Mouse (Mus musculus): Measurements from ENCODE around the gene Ralgps1. TPM values are rescaled to one million over a fixed set of nuclear protein-coding genes. Genes with fewer than 3 reads are reported as not detected.

The Ralgps1 gene
- polyA plus RNA-seq, 1 experiment = 9.5 TPM

GRCm38 (mm10) chr2:33272665-33273439, 98.4 kb downstream of the Ralgps1 start:
- H3K36me3 ChIP-seq (ENCODE audit: control insufficient read depth, insufficient read depth, low read length) = peaks cover 3% of the 10 kb centered on the region; the same call in 1 of the 2 replicates
- H3K4me3 ChIP-seq (ENCODE audit: low read depth, low read length) = no peak overlapping the region
- 76% methylated on average over 4 of the region's 4 CpGs for WGBS
- no peak for TF ChIP-seq CTCF (IDR thresholded peaks at IDR 0.05; ENCODE audit: extremely low read depth, insufficient read length, insufficient replicate concordance, low read depth, low read length)
- no peak for TF ChIP-seq POLR2A (IDR thresholded peaks at IDR 0.05; ENCODE audit: low read depth, low read length)
- H3K27me3 ChIP-seq (ENCODE audit: control insufficient read depth, insufficient read depth, low read length) = no peaks in the 10 kb centered on the region
- H3K27ac ChIP-seq (ENCODE audit: insufficient read depth, low read depth, low read length) = no peak overlapping the region
- H3K4me1 ChIP-seq (ENCODE audit: control insufficient read depth, insufficient read depth, insufficient read length, low read length) = no peaks in the 10 kb centered on the region

GRCm38 (mm10) chr2:33271511-33271910, 99.8 kb downstream of the Ralgps1 start:
- peaks cover 3% of the 10 kb centered on the region; the same call in 1 of the 2 replicates for H3K36me3 ChIP-seq (ENCODE audit: control insufficient read depth, insufficient read depth, low read length)
- H3K4me1 ChIP-seq (ENCODE audit: control insufficient read depth, insufficient read depth, insufficient read length, low read length) = no peaks in the 10 kb centered on the region
- H3K27ac ChIP-seq (ENCODE audit: insufficient read depth, low read depth, low read length) = no peak overlapping the region
- H3K27me3 ChIP-seq (ENCODE audit: control insufficient read depth, insufficient read depth, low read length) = no peaks in the 10 kb centered on the region
- WGBS = 88% methylated on average over 1 of the region's 1 CpGs
- H3K4me3 ChIP-seq (ENCODE audit: low read depth, low read length) = no peak overlapping the region
- TF ChIP-seq POLR2A (IDR thresholded peaks at IDR 0.05; ENCODE audit: low read depth, low read length) = no peak
- TF ChIP-seq CTCF (IDR thresholded peaks at IDR 0.05; ENCODE audit: extremely low read depth, insufficient read length, insufficient replicate concordance, low read depth, low read length) = no peak

- H3K36me3 ChIP-seq (ENCODE audit: control insufficient read depth, insufficient read depth, low read length) = peaks cover 3% of the 10 kb centered on the region; the same call in 1 of the 2 replicates
- H3K4me1 ChIP-seq (ENCODE audit: control insufficient read depth, insufficient read depth, insufficient read length, low read length) = no peaks in the 10 kb centered on the region
- H3K27me3 ChIP-seq (ENCODE audit: control insufficient read depth, insufficient read depth, low read length) = no peaks in the 10 kb centered on the region
- no peak overlapping the region for H3K4me3 ChIP-seq (ENCODE audit: low read depth, low read length)
- H3K27ac ChIP-seq (ENCODE audit: insufficient read depth, low read depth, low read length) = no peak overlapping the region
- WGBS = 79% methylated on average over 2 of the region's 2 CpGs
- no peak for TF ChIP-seq CTCF (IDR thresholded peaks at IDR 0.05; ENCODE audit: extremely low read depth, insufficient read length, insufficient replicate concordance, low read depth, low read length)
- no peak for TF ChIP-seq POLR2A (IDR thresholded peaks at IDR 0.05; ENCODE audit: low read depth, low read length)
These were observed 100.7 kb downstream of the Ralgps1 start for GRCm38 (mm10) chr2:33270569-33270968.

GRCm38 (mm10) chr2:33269132-33269493, 102.2 kb downstream of the Ralgps1 start:
- TF ChIP-seq POLR2A (IDR thresholded peaks at IDR 0.05; ENCODE audit: low read depth, low read length) = no peak
- TF ChIP-seq CTCF (IDR thresholded peaks at IDR 0.05; ENCODE audit: extremely low read depth, insufficient read length, insufficient replicate concordance, low read depth, low read length) = no peak
- WGBS = 71% methylated on average over 2 of the region's 2 CpGs
- Histone ChIP-seq H3K4me3 (ENCODE audit: low read depth, low read length) (no peak overlapping the region), H3K27me3 (ENCODE audit: control insufficient read depth, insufficient read depth, low read length) (no peaks in the 10 kb centered on the region), H3K4me1 (ENCODE audit: control insufficient read depth, insufficient read depth, insufficient read length, low read length) (no peaks in the 10 kb centered on the region), H3K36me3 (ENCODE audit: control insufficient read depth, insufficient read depth, low read length) (peaks cover 3% of the 10 kb centered on the region; the same call in 1 of the 2 replicates), H3K27ac (ENCODE audit: insufficient read depth, low read depth, low read length) (no peak overlapping the region)

- Histone ChIP-seq H3K4me3 (ENCODE audit: low read depth, low read length) (no peak overlapping the region), H3K4me1 (ENCODE audit: control insufficient read depth, insufficient read depth, insufficient read length, low read length) (no peaks in the 10 kb centered on the region), H3K36me3 (ENCODE audit: control insufficient read depth, insufficient read depth, low read length) (peaks cover 3% of the 10 kb centered on the region; the same call in 1 of the 2 replicates), H3K27ac (ENCODE audit: insufficient read depth, low read depth, low read length) (no peak overlapping the region), H3K27me3 (ENCODE audit: control insufficient read depth, insufficient read depth, low read length) (no peaks in the 10 kb centered on the region)
- 88% methylated on average over 6 of the region's 6 CpGs for WGBS
- TF ChIP-seq POLR2A (IDR thresholded peaks at IDR 0.05; ENCODE audit: low read depth, low read length) (no peak), CTCF (IDR thresholded peaks at IDR 0.05; ENCODE audit: extremely low read depth, insufficient read length, insufficient replicate concordance, low read depth, low read length) (no peak)
These were observed 102.7 kb downstream of the Ralgps1 start for GRCm38 (mm10) chr2:33268384-33269131.

- WGBS = 80% methylated on average over 1 of the region's 1 CpGs
- H3K4me1 ChIP-seq (ENCODE audit: control insufficient read depth, insufficient read depth, insufficient read length, low read length) = no peaks in the 10 kb centered on the region
- no peak overlapping the region for H3K4me3 ChIP-seq (ENCODE audit: low read depth, low read length)
- H3K36me3 ChIP-seq (ENCODE audit: control insufficient read depth, insufficient read depth, low read length) = peaks cover 3% of the 10 kb centered on the region; the same call in 1 of the 2 replicates
- no peak overlapping the region for H3K27ac ChIP-seq (ENCODE audit: insufficient read depth, low read depth, low read length)
- no peak for TF ChIP-seq POLR2A (IDR thresholded peaks at IDR 0.05; ENCODE audit: low read depth, low read length)
- TF ChIP-seq CTCF (IDR thresholded peaks at IDR 0.05; ENCODE audit: extremely low read depth, insufficient read length, insufficient replicate concordance, low read depth, low read length) = no peak
- H3K27me3 ChIP-seq (ENCODE audit: control insufficient read depth, insufficient read depth, low read length) = no peaks in the 10 kb centered on the region
These were observed 104.2 kb downstream of the Ralgps1 start for GRCm38 (mm10) chr2:33267075-33267474.

- 80% methylated on average over 3 of the region's 3 CpGs for WGBS
- TF ChIP-seq POLR2A (IDR thresholded peaks at IDR 0.05; ENCODE audit: low read depth, low read length) (no peak), CTCF (IDR thresholded peaks at IDR 0.05; ENCODE audit: extremely low read depth, insufficient read length, insufficient replicate concordance, low read depth, low read length) (no peak)
- Histone ChIP-seq H3K4me1 (ENCODE audit: control insufficient read depth, insufficient read depth, insufficient read length, low read length) (no peaks in the 10 kb centered on the region), H3K27ac (ENCODE audit: insufficient read depth, low read depth, low read length) (no peak overlapping the region), H3K27me3 (ENCODE audit: control insufficient read depth, insufficient read depth, low read length) (no peaks in the 10 kb centered on the region), H3K4me3 (ENCODE audit: low read depth, low read length) (no peak overlapping the region), H3K36me3 (ENCODE audit: control insufficient read depth, insufficient read depth, low read length) (peaks cover 3% of the 10 kb centered on the region; the same call in 1 of the 2 replicates)
These were observed 105.5 kb downstream of the Ralgps1 start for GRCm38 (mm10) chr2:33265793-33266192.
